Mouse (Mus musculus): ENCODE results near the gene Spns3.

GRCm38 (mm10) chr11:72468525-72468924 lies 81.8 kb downstream of the Spns3 start:
- TF ChIP-seq CTCF (IDR thresholded peaks at IDR 0.05) (no peak), POLR2A (IDR thresholded peaks at IDR 0.05; ENCODE audit: insufficient read depth, low read depth, low read length) (no peak), EP300 (IDR thresholded peaks at IDR 0.05; ENCODE audit: insufficient read depth, low read depth, low read length) (no peak)
